Mouse (Mus musculus): ENCODE results near the gene Clec4b1.
"Not testable (repeated sequence)": the region's sequence is repeated elsewhere in the genome, so short reads cannot be mapped to it uniquely, and the experiment has no call there.

Gene Clec4b1

GRCm38 (mm10) chr6:123049742-123050372 lies at the start of gene Clec4b1:
Gene Clec4b1 (plus strand): TSS chr6:123049962.
- no peak for DNase-seq

DNA sequence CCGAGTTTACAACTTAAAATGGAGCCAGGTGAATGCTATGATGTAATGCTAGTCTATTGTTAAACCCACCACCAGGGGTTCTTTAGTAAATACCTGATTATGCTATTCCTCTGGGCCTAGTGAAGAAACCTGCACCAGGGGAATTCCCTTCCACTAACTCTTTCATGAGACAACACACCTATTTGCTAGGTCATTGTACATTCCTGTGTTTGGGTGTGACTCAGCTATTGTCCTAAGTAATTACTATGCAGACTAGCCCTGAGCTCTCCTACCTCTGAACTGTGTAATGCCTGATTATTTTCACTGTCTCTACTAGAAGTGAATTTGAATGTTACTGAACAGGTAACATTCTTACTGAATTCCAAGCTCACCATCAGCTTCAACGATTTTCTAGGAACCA lies 45.1 kb upstream of the Clec4b1 start:
- not testable (repeated sequence) for DNase-seq

DNA sequence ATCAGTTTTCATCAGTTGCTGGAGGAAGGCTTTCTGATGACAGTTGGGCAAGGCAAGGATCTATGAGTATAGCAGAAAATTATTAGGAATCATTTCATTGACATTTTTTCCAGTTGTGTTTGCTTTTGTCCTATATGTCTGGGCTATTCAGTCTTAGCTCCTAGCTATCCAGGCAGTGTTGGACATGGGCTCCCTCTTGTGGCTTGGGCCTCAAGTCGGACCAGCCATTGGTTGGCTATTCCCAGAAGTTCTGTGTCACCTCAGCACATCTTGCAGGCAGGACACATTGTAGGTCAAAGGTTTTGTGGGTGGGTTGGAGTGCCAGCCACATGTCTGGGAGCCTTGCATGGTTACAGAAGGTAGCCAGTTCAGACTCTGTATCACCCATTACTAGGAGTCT lies 44.2 kb upstream of the Clec4b1 start:
- peak; percentile 3 to 4 for DNase-seq

DNA sequence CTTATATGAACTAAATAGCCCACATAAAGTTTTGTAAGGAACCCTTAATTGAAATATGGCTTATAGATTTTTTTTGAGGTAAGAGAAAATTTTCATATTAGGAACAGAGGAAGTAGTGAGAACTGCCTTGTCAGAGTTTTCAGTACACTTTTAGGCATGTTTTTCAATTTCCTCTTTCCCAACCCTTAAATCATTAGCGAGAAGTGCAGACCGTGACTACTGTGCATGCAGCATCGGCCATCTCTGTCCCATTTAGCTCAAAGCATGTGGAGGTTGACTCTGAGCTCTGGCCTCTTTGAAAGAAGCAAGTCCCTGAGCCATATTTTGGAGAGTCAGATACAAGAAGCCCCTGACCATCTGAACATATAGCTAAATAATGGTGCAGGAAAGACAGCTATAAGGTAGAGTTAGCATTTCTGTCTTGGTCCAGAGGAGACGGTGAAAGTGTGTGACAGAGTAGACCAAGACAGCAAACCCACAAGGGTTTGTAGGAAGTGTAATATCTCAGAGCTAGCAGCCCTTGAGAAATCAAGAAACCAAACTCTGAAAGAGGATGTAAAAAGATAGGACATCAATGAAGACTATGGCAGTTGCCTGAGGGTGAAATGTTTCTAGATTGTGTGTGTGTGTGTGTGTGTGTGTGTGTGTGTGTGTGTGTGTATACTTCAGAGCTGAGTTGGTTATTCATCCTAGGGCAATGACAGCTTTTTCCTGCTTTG lies 45.5 kb downstream of the Clec4b1 start:
- DNase-seq = no peak

DNA sequence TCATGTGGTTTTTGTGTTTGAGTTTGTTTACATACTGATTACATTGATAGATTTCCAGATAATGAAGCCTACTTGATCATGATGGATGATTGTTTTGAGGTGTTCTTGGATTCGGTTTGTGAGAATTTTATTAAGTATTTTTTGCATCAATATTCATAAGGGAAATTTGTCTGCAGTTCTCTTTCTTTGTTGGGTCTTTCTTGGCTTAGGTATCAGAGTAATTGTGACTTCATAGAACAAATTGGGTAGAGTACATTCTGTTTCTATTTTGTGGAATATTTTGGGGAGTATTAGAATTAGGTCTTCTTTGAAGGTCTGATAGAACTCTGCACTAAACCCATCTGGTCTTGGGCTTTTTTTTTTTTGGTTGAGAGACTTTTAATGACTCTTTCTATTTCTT lies 56.4 kb downstream of the Clec4b1 start, which contains the start of gene Clec4a2:
Clec4a2 (plus strand) TSS at position 301 of the 400 bp plus-strand sequence.
- not testable (repeated sequence) for DNase-seq

All from kidney, postnatal 4 days (tissue).